Mouse (Mus musculus): ENCODE data around the gene Prelid1. TPM values are rescaled to one million over a fixed set of nuclear protein-coding genes. Genes with fewer than 3 reads are reported as not detected.

Prelid1 gene
- 489 and 499 TPM in 2 replicates for polyA plus RNA-seq (2015; fragmentation: Nextera tagmentation; extraction: Ambion mirVana)

DNA sequence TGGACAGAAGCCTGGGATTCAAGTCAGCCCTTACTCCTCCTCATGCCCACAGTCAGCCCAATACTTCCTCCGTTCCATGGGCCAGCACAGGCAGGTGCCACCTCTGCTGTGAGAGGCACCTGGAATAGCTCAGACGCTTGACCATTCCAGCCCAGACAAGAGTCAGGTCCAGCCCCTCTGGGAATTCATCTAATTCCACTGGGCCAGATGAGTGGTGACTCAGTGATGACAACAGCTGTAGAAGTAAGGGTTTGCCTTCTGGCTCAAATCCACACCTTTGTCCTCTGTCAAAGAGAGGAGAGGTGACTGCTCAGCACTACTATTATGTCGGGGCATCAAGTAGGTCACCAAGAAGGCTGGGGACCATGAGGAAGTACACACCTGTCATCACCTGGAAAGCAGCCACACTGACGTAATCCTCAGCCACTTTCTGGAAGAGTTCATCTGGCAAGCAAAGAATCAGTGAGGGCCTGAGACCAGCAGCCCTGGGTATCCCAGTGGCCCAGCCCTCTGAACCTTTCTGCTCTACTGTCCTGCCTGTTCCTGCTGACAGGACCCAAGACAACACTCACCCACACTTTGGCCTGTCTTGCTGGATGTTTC is at the start of gene Prelid1:
Prelid1 (plus strand) TSS at position 570 of the 603 bp plus-strand sequence.
- H3K36me3 ChIP-seq: peaks cover 59% of the 10 kb centered on the region
- H3K4me2 ChIP-seq: peak within 1 kb of the TSS; percentile 96
- no peaks in the 10 kb centered on the region for H3K9me3 ChIP-seq
- H3K4me1 ChIP-seq: peaks cover 32% of the 10 kb centered on the region
- H3K9ac ChIP-seq: peak within 1 kb of the TSS; percentile 98
- H3K27me3 ChIP-seq: no peaks in the 10 kb centered on the region
- ATAC-seq (ENCODE audit: borderline replicate concordance, extremely low read depth, low FRiP score, low TSS enrichment): no peak
- H3K27ac ChIP-seq: no peak within 1 kb of the TSS
- WGBS: 78% methylated on average over 4 of the region's 4 CpGs
- peak within 1 kb of the TSS; percentile 95 for H3K4me3 ChIP-seq

DNA sequence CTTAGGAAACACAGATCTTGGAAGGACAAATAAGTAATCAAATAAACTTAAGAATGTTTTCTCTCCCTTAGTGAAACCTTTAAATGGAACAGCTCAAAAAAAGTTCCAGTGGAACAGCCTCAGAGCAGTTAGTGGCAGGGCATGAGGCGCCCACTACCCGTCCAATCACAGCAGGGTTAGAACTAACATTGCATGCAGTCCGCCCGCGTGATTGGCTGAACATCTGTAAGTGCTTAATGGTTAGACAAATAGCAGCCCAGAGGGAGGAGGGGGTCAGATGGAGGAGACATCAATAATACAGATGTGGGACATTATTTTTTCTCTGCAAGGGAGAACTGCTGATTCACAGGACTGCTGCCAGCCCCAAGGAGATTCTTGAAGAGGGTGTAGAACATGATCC is 43.1 kb upstream of the Prelid1 start:
- ATAC-seq (ENCODE audit: borderline replicate concordance, extremely low read depth, low FRiP score, low TSS enrichment): no peak
- no peak overlapping the region for H3K9ac ChIP-seq
- 80% methylated on average over 5 of the region's 5 CpGs for WGBS
- no peaks in the 10 kb centered on the region for H3K9me3 ChIP-seq
- H3K27ac ChIP-seq: no peak overlapping the region
- no peak overlapping the region for H3K4me3 ChIP-seq
- H3K36me3 ChIP-seq: peaks cover 54% of the 10 kb centered on the region
- no peaks in the 10 kb centered on the region for H3K4me1 ChIP-seq
- no peaks in the 10 kb centered on the region for H3K27me3 ChIP-seq
- no peak overlapping the region for H3K4me2 ChIP-seq

DNA sequence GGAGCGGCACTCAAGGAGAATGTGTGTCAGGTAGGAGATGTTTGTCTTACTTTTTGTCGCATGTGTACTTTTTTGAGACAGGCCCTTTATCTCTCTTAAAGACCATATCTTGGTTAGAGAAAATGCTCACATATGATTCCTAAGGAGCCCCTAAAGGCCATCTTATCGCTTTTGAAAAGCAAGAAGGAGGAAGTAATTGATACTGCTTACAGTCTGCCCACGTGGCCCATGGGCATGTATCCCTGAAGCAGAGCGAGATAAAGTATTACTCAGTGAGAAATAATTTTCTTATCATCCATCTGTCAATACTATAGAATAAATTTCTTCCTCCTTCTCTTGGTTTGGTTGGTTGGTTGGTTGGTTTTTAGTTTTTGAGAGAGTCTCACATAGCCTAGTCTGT is 42.7 kb upstream of the Prelid1 start:
- no peak for ATAC-seq (ENCODE audit: borderline replicate concordance, extremely low read depth, low FRiP score, low TSS enrichment)
- peaks cover 55% of the 10 kb centered on the region for H3K36me3 ChIP-seq
- no peak overlapping the region for H3K4me3 ChIP-seq
- no peak overlapping the region for H3K27ac ChIP-seq
- no peak overlapping the region for H3K4me2 ChIP-seq
- H3K9me3 ChIP-seq: no peaks in the 10 kb centered on the region
- no peaks in the 10 kb centered on the region for H3K4me1 ChIP-seq
- 88% methylated on average over 5 of the region's 5 CpGs for WGBS
- H3K27me3 ChIP-seq: no peaks in the 10 kb centered on the region
- H3K9ac ChIP-seq: no peak overlapping the region

DNA sequence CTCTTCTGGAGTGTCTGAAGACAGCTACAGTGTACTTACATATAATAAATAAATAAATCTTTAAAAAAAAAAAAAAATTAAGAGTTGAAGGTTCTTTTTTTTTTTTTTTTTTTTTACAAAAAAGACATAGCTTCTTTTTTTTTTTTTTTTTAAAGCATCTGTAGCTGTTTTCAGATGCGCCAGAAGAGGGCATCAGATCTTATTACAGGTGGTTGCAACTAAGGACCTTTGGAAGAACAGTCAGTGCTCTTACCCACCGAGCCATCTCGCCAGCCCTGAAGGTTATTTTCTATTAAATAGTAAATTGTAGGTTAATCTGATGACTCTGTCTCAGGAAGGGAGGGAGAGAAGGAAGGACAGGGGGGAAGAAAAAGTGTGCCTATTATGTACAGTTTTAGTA is 31.4 kb upstream of the Prelid1 start:
- H3K9me3 ChIP-seq: no peaks in the 10 kb centered on the region
- H3K9ac ChIP-seq: no peak overlapping the region
- WGBS: 72% methylated on average over 3 of the region's 3 CpGs
- H3K27ac ChIP-seq: no peak overlapping the region
- H3K4me1 ChIP-seq: no peaks in the 10 kb centered on the region
- no peaks in the 10 kb centered on the region for H3K27me3 ChIP-seq
- H3K4me2 ChIP-seq: no peak overlapping the region
- peaks cover 80% of the 10 kb centered on the region for H3K36me3 ChIP-seq
- H3K4me3 ChIP-seq: no peak overlapping the region
- no peak for ATAC-seq (ENCODE audit: borderline replicate concordance, extremely low read depth, low FRiP score, low TSS enrichment)

DNA sequence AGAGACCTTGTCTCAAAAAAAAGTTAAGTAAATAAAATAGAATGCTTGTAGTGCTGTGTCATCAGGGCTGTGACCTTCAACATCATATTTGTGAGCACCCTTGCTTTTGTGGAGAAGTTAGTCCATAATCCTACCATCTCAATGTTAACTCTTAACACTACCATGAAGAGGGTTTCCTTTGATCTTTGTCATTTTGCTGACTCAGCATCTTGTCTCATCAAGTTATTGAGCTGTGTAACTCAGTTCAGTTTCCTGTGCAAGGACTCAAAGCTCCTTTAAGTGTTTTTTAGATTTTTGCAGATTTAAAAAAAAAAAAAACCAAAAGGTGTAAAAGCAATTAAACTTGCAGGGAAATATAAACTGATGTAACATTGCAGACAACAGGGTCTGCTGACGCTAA is 23.5 kb upstream of the Prelid1 start:
- WGBS: 90% methylated on average over 1 of the region's 1 CpGs
- Histone ChIP-seq H3K9ac (no peak overlapping the region), H3K36me3 (peaks cover 82% of the 10 kb centered on the region), H3K27me3 (no peaks in the 10 kb centered on the region), H3K4me3 (no peak overlapping the region), H3K27ac (no peak overlapping the region), H3K4me1 (no peaks in the 10 kb centered on the region), H3K9me3 (no peaks in the 10 kb centered on the region), H3K4me2 (no peak overlapping the region)
- no peak for ATAC-seq (ENCODE audit: borderline replicate concordance, extremely low read depth, low FRiP score, low TSS enrichment)

DNA sequence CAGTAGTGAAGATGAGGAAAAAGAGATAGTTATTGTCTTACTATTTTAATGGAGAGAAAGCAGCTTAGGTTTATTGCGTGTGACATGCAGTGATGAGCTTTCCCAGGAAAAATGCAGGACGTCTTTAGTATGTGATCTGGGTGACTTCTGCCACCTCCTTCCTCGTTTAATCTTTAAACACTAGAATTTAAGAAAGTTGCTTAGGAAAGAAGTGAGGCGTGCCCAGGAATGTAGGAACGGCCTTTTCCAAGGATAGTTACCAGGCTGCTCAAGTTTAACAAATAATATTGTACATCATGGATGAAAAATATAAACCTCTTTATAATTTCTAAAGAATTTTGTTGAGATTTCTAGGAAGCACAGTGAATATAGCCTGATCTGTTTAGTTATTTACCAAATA is 19.4 kb upstream of the Prelid1 start:
- Histone ChIP-seq H3K4me2 (no peak overlapping the region), H3K36me3 (peaks cover 84% of the 10 kb centered on the region), H3K27me3 (no peaks in the 10 kb centered on the region), H3K9ac (no peak overlapping the region), H3K4me1 (no peaks in the 10 kb centered on the region), H3K27ac (no peak overlapping the region), H3K9me3 (no peaks in the 10 kb centered on the region), H3K4me3 (no peak overlapping the region)
- ATAC-seq (ENCODE audit: borderline replicate concordance, extremely low read depth, low FRiP score, low TSS enrichment): no peak
- WGBS: 85% methylated on average over 5 of the region's 5 CpGs

DNA sequence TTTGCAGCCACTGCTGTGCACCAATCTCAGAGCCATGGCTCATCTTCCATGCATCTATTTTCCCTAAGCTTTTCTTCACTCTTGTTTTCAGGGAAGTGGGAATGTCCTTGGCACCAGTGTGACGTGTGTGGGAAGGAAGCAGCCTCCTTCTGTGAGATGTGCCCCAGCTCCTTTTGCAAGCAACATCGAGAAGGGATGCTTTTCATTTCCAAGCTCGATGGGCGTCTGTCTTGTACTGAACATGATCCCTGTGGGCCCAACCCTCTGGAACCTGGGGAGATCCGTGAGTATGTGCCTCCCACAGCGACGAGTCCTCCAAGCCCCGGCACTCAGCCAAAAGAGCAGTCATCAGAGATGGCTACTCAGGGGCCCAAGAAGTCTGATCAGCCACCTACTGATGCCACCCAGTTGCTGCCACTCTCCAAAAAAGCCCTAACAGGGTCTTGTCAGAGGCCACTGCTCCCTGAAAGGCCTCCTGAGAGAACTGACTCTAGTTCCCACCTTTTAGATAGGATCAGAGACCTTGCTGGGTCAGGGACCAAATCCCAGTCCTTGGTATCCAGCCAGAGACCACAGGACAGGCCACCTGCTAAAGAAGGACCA is 8.2 kb upstream of the Prelid1 start:
- Histone ChIP-seq H3K4me2 (no peak overlapping the region), H3K9ac (no peak overlapping the region), H3K27me3 (no peaks in the 10 kb centered on the region), H3K9me3 (no peaks in the 10 kb centered on the region), H3K4me3 (no peak overlapping the region), H3K36me3 (peaks cover 91% of the 10 kb centered on the region), H3K27ac (no peak overlapping the region), H3K4me1 (no peaks in the 10 kb centered on the region)
- ATAC-seq (ENCODE audit: borderline replicate concordance, extremely low read depth, low FRiP score, low TSS enrichment): no peak
- 77% methylated on average over 8 of the region's 8 CpGs for WGBS

DNA sequence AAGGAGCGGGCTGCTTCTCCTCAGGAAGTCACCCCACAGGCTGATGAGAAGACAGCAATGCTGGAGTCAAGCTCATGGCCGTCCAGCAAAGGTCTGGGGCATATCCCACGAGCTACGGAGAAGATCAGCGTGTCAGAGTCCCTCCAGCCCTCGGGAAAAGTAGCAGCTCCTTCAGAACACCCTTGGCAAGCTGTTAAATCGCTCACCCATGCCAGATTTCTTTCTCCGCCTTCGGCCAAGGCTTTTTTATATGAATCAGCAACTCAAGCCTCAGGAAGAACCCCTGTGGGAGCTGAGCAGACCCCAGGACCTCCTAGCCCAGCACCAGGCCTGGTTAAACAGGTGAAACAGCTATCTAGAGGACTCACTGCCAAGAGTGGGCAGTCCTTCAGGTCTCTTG is 7.2 kb upstream of the Prelid1 start:
- WGBS: 86% methylated on average over 9 of the region's 9 CpGs
- ATAC-seq (ENCODE audit: borderline replicate concordance, extremely low read depth, low FRiP score, low TSS enrichment): no peak

DNA sequence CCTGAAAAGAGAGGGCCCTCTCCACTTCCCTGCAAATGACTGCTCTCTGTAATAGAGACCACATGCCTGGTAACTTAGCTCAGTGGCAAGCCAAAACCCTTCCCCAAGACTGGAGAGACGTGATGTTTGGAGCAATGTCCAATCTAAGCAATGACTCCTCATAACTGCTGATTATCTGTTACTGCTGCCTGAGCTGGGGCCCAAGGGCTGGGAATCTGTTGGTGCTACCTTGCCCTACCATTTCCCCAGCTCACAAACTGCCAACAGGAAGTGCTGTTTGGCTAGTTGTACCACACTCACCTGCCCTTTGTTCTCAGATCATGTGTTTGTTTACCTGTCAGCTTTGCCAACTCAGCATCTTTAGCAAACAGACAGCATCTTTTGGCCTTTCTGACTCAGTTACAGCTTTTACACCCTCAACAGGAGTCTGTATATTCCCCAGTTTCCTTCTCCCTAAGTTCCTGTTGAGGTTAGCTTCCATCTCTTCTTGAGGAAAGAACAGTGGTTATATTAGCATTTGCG is 5.3 kb upstream of the Prelid1 start:
- Histone ChIP-seq H3K4me1 (0 out of 2 replicates have a peak, but pooled peaks cover 4% of the 10 kb centered on the region), H3K36me3 (peaks cover 91% of the 10 kb centered on the region), H3K9ac (no peak overlapping the region), H3K27me3 (no peaks in the 10 kb centered on the region), H3K9me3 (no peaks in the 10 kb centered on the region), H3K4me3 (no peak overlapping the region), H3K4me2 (no peak overlapping the region), H3K27ac (no peak overlapping the region)
- ATAC-seq (ENCODE audit: borderline replicate concordance, extremely low read depth, low FRiP score, low TSS enrichment): no peak
- WGBS: 78% methylated on average over 2 of the region's 2 CpGs

More for the DNA sequence above, 7.2 kb upstream of the Prelid1 start:
- Histone ChIP-seq H3K9me3 (no peaks in the 10 kb centered on the region), H3K36me3 (peaks cover 90% of the 10 kb centered on the region), H3K9ac (no peak overlapping the region), H3K4me2 (no peak overlapping the region), H3K27ac (no peak overlapping the region), H3K4me1 (no peaks in the 10 kb centered on the region), H3K4me3 (no peak overlapping the region), H3K27me3 (no peaks in the 10 kb centered on the region)

DNA sequence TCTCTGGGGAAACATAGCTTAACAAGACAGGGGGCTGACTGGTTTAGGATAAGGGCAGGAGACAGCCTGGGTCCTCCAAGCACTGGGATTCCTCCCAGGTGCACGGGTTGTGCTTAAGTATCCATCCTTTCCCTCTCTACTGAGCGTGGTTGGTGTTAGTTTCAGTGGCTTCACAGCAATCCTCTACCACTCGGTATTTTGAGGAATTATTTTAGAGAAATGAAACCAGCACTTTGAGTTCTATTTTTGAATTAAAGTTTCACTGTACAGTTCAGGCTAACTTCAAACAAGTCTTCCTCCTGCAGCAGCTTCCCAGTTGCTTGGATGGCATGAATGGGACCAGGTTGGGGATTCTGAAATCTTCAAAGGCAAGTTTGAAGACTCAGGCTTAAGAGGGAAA is 1.9 kb upstream of the Prelid1 start:
- 82% methylated on average over 3 of the region's 3 CpGs for WGBS

DNA sequence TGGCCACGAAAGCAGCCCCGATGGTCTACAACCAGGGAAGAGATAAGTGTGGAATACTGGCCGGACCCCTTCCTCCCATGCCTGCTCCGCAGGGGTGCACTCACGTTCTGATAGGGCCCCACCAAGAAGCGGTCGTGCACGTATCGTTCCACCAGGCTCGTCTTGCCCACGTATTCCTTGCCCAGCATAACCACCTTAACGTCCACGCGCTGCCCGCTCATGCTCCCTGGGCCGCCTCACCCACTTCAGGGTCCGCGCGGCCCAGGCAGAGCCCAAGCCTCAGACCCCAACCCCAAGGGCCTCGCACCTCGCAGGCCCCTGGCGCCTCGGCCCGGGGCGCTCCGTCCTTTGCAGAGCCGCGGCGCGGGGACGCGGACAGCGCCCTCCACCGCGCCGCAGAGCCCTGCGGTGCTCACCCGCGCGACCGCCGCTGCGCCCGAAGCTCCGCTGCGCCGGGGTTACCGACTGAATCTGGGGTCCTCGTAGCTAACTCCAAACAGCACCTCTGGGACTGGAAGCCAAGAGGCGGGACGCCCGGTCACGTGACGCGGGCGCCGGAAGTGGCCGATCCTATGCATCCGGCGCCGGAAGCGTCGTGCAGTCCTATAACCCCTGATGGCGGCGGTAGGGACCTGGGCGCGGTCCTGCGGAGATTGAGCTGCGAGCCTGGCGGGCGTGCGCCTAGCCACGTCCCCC is 1.3 kb downstream of the Prelid1 start, which contains the start of gene Rab24:
Rab24 (minus strand) TSS at position 513 of the 696 bp plus-strand sequence.
- peak within 1 kb of the TSS; percentile 96 for H3K4me2 ChIP-seq
- peak; percentile 87 for ATAC-seq (ENCODE audit: borderline replicate concordance, extremely low read depth, low FRiP score, low TSS enrichment)
- H3K27ac ChIP-seq: peak within 1 kb of the TSS; percentile 91
- no peaks in the 10 kb centered on the region for H3K27me3 ChIP-seq
- under 1% methylated on average over 72 of the region's 73 CpGs for WGBS
- peaks cover 60% of the 10 kb centered on the region for H3K36me3 ChIP-seq
- H3K4me1 ChIP-seq: peaks cover 36% of the 10 kb centered on the region
- peak within 1 kb of the TSS; percentile 98 for H3K9ac ChIP-seq
- H3K9me3 ChIP-seq: no peaks in the 10 kb centered on the region
- peak within 1 kb of the TSS; percentile 95 for H3K4me3 ChIP-seq

More for the DNA sequence above, 1.9 kb upstream of the Prelid1 start:
- ATAC-seq (ENCODE audit: borderline replicate concordance, extremely low read depth, low FRiP score, low TSS enrichment): no peak
- no peaks in the 10 kb centered on the region for H3K9me3 ChIP-seq
- no peak overlapping the region for H3K27ac ChIP-seq
- peaks cover 62% of the 10 kb centered on the region for H3K36me3 ChIP-seq
- H3K27me3 ChIP-seq: no peaks in the 10 kb centered on the region
- H3K4me2 ChIP-seq: no peak overlapping the region
- H3K9ac ChIP-seq: no peak overlapping the region
- no peak overlapping the region for H3K4me3 ChIP-seq
- peaks cover 26% of the 10 kb centered on the region for H3K4me1 ChIP-seq

Measured in lung, embryonic 15.5 days (tissue).